Mouse (Mus musculus) left cerebral cortex, adult 8-10 months (tissue): ENCODE data around the gene Gm11554. TPM values are rescaled to one million over a fixed set of nuclear protein-coding genes. Genes with fewer than 3 reads are reported as not detected.
"Not testable (repeated sequence)": the region's sequence is repeated elsewhere in the genome, so short reads cannot be mapped to it uniquely, and the experiment has no call there.

Experiments used
- DNase-seq, 2 experiments: peaks; one replicate each; pipeline ENCODE4 v3.0.0; 2022; ENCODE audit warnings: low spot score in 2 of 2
- total RNA-seq, 4 experiments: library from RNA; stranded (reverse); gene quantifications; 2 replicates each; pipeline ENCODE4 v1.2.4; 2022

The Gm11554 gene
- total RNA-seq: not detected

GRCm38 (mm10) chr11:99804346-99804745 is at the start of gene Gm11554:
Gene Gm11554, minus strand, starts transcription at chr11:99804446.
- not testable (repeated sequence) for DNase-seq

GRCm38 (mm10) chr11:99851508-99851907 is 47.3 kb upstream of the Gm11554 start, which contains the start of gene Krtap4-16:
Gene Krtap4-16, minus strand, starts transcription at chr11:99851608.
- no peak for DNase-seq

- DNase-seq: no peak
Measured at GRCm38 (mm10) chr11:99846746-99847145, 42.5 kb upstream of the Gm11554 start.

GRCm38 (mm10) chr11:99842185-99842584 is 37.9 kb upstream of the Gm11554 start:
- no peak for DNase-seq

- no peak for DNase-seq
Measured at GRCm38 (mm10) chr11:99837966-99838365, 33.7 kb upstream of the Gm11554 start, which contains the start of gene 2300003K06Rik. Gene 2300003K06Rik, minus strand, starts transcription at chr11:99838066.

GRCm38 (mm10) chr11:99815566-99815965 is 11.3 kb upstream of the Gm11554 start, which contains the start of gene Gm11564:
Gene Gm11564, minus strand, starts transcription at chr11:99815666.
- not testable (repeated sequence) for DNase-seq

GRCm38 (mm10) chr11:99809792-99810191 is 5.5 kb upstream of the Gm11554 start, which contains the start of gene Krtap4-13:
Gene Krtap4-13, minus strand, starts transcription at chr11:99809892.
- DNase-seq: not testable (repeated sequence)

GRCm38 (mm10) chr11:99798832-99799231 is 5.4 kb downstream of the Gm11554 start, which contains the start of gene Gm11569:
Gene Gm11569, minus strand, starts transcription at chr11:99798932.
- DNase-seq: not testable (repeated sequence)

- no peak for DNase-seq
Measured at GRCm38 (mm10) chr11:99793367-99793766, 10.9 kb downstream of the Gm11554 start, which contains the start of gene Gm11596. Gene Gm11596, minus strand, starts transcription at chr11:99793467.

GRCm38 (mm10) chr11:99784900-99785299 is 19.3 kb downstream of the Gm11554 start, which contains the start of gene Krtap4-9:
Gene Krtap4-9, plus strand, starts transcription at chr11:99785200.
- DNase-seq: not testable (repeated sequence)

- DNase-seq: no peak
Measured at GRCm38 (mm10) chr11:99780604-99781003, 23.6 kb downstream of the Gm11554 start, which contains the start of gene Krtap4-8. Gene Krtap4-8, minus strand, starts transcription at chr11:99780704.

- DNase-seq: no peak
Measured at GRCm38 (mm10) chr11:99778401-99778800, 25.8 kb downstream of the Gm11554 start.

- not testable (repeated sequence) for DNase-seq
Measured at GRCm38 (mm10) chr11:99772813-99773212, 31.4 kb downstream of the Gm11554 start, which contains the start of gene Gm11595. Gene Gm11595, minus strand, starts transcription at chr11:99772913.

GRCm38 (mm10) chr11:99768410-99768809 is 35.8 kb downstream of the Gm11554 start:
- DNase-seq: no peak

- DNase-seq: no peak
Measured at GRCm38 (mm10) chr11:99758877-99759276, 45.4 kb downstream of the Gm11554 start.

Other genes with a start within 250 kb of the Gm11554 start
- gene Krtap3-2, start 247.6 kb downstream of the Gm11554 start, total RNA-seq: not detected
- gene Gm11939, start 245.0 kb downstream of the Gm11554 start, total RNA-seq: not detected
- not detected for gene Krtap3-1, start 237.8 kb downstream of the Gm11554 start, total RNA-seq
- gene Krtap1-5, start 223.4 kb downstream of the Gm11554 start, total RNA-seq: not detected
- not detected for gene Krtap1-4, start 220.8 kb downstream of the Gm11554 start, total RNA-seq
- gene Krtap1-3, start 213.1 kb downstream of the Gm11554 start, total RNA-seq: not detected
- not detected for gene Krtap9-3, start 206.3 kb downstream of the Gm11554 start, total RNA-seq
- not detected for gene Gm11938, start 201.1 kb downstream of the Gm11554 start, total RNA-seq
- not detected for gene Gm11937, start 194.3 kb downstream of the Gm11554 start, total RNA-seq
- not detected for gene Krtap2-4, start 189.6 kb downstream of the Gm11554 start, total RNA-seq
- not detected for gene Gm11562, start 184.0 kb downstream of the Gm11554 start, total RNA-seq
- gene Krtap4-1, start 176.2 kb downstream of the Gm11554 start, total RNA-seq: not detected
- gene Krtap4-2, start 169.4 kb downstream of the Gm11554 start, total RNA-seq: not detected
- gene Krtap4-7, start 160.4 kb downstream of the Gm11554 start, total RNA-seq: not detected
- gene Gm11555, start 154.2 kb downstream of the Gm11554 start, total RNA-seq: not detected
- gene Gm11563, start 145.5 kb downstream of the Gm11554 start, total RNA-seq: not detected
- not detected for gene Krtap4-6, start 138.5 kb downstream of the Gm11554 start, total RNA-seq
- not detected for gene Gm14190, start 113.7 kb downstream of the Gm11554 start, total RNA-seq
- gene Gm14180, start 70.2 kb downstream of the Gm11554 start, total RNA-seq: not detected
- not detected for gene Gm11595, start 31.5 kb downstream of the Gm11554 start, total RNA-seq
- not detected for gene Krtap4-8, start 23.7 kb downstream of the Gm11554 start, total RNA-seq
- not detected for gene Krtap4-9, start 19.2 kb downstream of the Gm11554 start, total RNA-seq
- gene Gm11596, start 11.0 kb downstream of the Gm11554 start, total RNA-seq: not detected
- gene Gm11569, start 5.5 kb downstream of the Gm11554 start, total RNA-seq: not detected
- gene Krtap4-13, start 5.4 kb upstream of the Gm11554 start, total RNA-seq: not detected
- gene Gm11564, start 11.2 kb upstream of the Gm11554 start, total RNA-seq: not detected
- gene 2300003K06Rik, start 33.6 kb upstream of the Gm11554 start, total RNA-seq: not detected
- gene Krtap4-16, start 47.2 kb upstream of the Gm11554 start, total RNA-seq: not detected
- gene Gm11568, start 53.5 kb upstream of the Gm11554 start, total RNA-seq: not detected
- gene Gm11559, start 60.0 kb upstream of the Gm11554 start, total RNA-seq: not detected
- gene Krtap9-1, start 68.9 kb upstream of the Gm11554 start, total RNA-seq: not detected
- gene Gm11567, start 74.7 kb upstream of the Gm11554 start, total RNA-seq: not detected
- gene Krtap31-1, start 103.5 kb upstream of the Gm11554 start, total RNA-seq: not detected
- not detected for gene Gm11565, start 110.3 kb upstream of the Gm11554 start, total RNA-seq
- gene Krtap31-2, start 131.8 kb upstream of the Gm11554 start, total RNA-seq: not detected
- not detected for gene Krtap9-5, start 144.0 kb upstream of the Gm11554 start, total RNA-seq
- gene Krtap29-1, start 174.6 kb upstream of the Gm11554 start, total RNA-seq: not detected
- not detected for gene Krtap16-1, start 182.2 kb upstream of the Gm11554 start, total RNA-seq
- gene Krtap17-1, start 189.5 kb upstream of the Gm11554 start, total RNA-seq: not detected
- gene Krt33a, start 211.8 kb upstream of the Gm11554 start, total RNA-seq: not detected
- gene Krt33b, start 225.4 kb upstream of the Gm11554 start, total RNA-seq: not detected
- not detected for gene Krt34, start 237.1 kb upstream of the Gm11554 start, total RNA-seq
- gene Krt31, start 246.1 kb upstream of the Gm11554 start, total RNA-seq: not detected